Mouse (Mus musculus) frontal cortex, postnatal 10 days (tissue): ENCODE results near the gene Letm1.

Experiments used
- DNase-seq, 2 experiments: peaks; one replicate each; pipeline ENCODE4 v3.0.0; 2022; ENCODE audit warnings: low spot score in 2 of 2, mixed read lengths in 1 of 2

Gene Letm1

GRCm38 (mm10) chr5:33738341-33738740, 44.3 kb downstream of the Letm1 start:
- no peak for DNase-seq

- peak; percentile 36 to 57 for DNase-seq
Measured at GRCm38 (mm10) chr5:33737903-33738321, 44.7 kb downstream of the Letm1 start.

- no peak for DNase-seq
Measured at GRCm38 (mm10) chr5:33736230-33736629, 46.4 kb downstream of the Letm1 start.

GRCm38 (mm10) chr5:33735412-33736092, 47.1 kb downstream of the Letm1 start:
- DNase-seq: no peak

GRCm38 (mm10) chr5:33733837-33734236, 48.8 kb downstream of the Letm1 start:
- no peak for DNase-seq

- no peak for DNase-seq
Measured at GRCm38 (mm10) chr5:33731051-33731450, 51.6 kb downstream of the Letm1 start.

- no peak for DNase-seq
Measured at GRCm38 (mm10) chr5:33730516-33730915, 52.1 kb downstream of the Letm1 start.

- no peak for DNase-seq
Measured at GRCm38 (mm10) chr5:33728841-33729240, 53.8 kb downstream of the Letm1 start.

GRCm38 (mm10) chr5:33726891-33727290, 55.7 kb downstream of the Letm1 start:
- DNase-seq: no peak

- DNase-seq: peak; percentile 31 to 65
Measured at GRCm38 (mm10) chr5:33726081-33726647, 56.5 kb downstream of the Letm1 start.

- no peak for DNase-seq
Measured at GRCm38 (mm10) chr5:33723641-33724465, 58.8 kb downstream of the Letm1 start.

- DNase-seq: no peak
Measured at GRCm38 (mm10) chr5:33723019-33723640, 59.5 kb downstream of the Letm1 start.

- DNase-seq: no peak
Measured at GRCm38 (mm10) chr5:33722266-33723018, 60.2 kb downstream of the Letm1 start.

GRCm38 (mm10) chr5:33721541-33722265, 60.9 kb downstream of the Letm1 start, which contains the start of gene Fgfr3:
Fgfr3 (plus strand) TSS chr5:33721674.
- peak in 1 of 2 experiments; percentile 40 for DNase-seq

- no peak for DNase-seq
Measured at GRCm38 (mm10) chr5:33720852-33721490, 61.6 kb downstream of the Letm1 start.

GRCm38 (mm10) chr5:33718460-33718859, 64.2 kb downstream of the Letm1 start:
- no peak for DNase-seq

- DNase-seq: no peak
Measured at GRCm38 (mm10) chr5:33716467-33716866, 66.2 kb downstream of the Letm1 start.

GRCm38 (mm10) chr5:33715182-33715581, 67.4 kb downstream of the Letm1 start:
- DNase-seq: no peak

- no peak for DNase-seq
Measured at GRCm38 (mm10) chr5:33712550-33712949, 70.1 kb downstream of the Letm1 start.

- no peak for DNase-seq
Measured at GRCm38 (mm10) chr5:33709037-33709436, 73.6 kb downstream of the Letm1 start.
